Mouse (Mus musculus) thymus, adult 2 months (tissue): ENCODE data around the gene Efl1. TPM values are rescaled to one million over a fixed set of nuclear protein-coding genes. Genes with fewer than 3 reads are reported as not detected.

ENCODE experiments used
- DNase-seq: peaks from one replicate; pipeline ENCODE4 v3.0.0; 2021
- H3K27ac ChIP-seq: fragments of 200-500 bp; 2 replicates; pipeline ENCODE4 v1.5.1; 2012; ENCODE audit warnings: low read length, control low read depth; ENCODE audit not compliant: control insufficient read depth, insufficient read depth
- H3K27me3 ChIP-seq: fragments of 200-500 bp; 2 replicates; pipeline ENCODE4 v1.6.1; 2012; ENCODE audit warnings: mild to moderate bottlenecking, low read length, moderate library complexity, mixed read lengths; ENCODE audit not compliant: control insufficient read depth, insufficient read depth
- H3K36me3 ChIP-seq: fragments of 200-500 bp; 2 replicates; pipeline ENCODE4 v1.6.1; 2012; ENCODE audit warnings: mild to moderate bottlenecking, low read length, moderate library complexity; ENCODE audit not compliant: control insufficient read depth, insufficient read depth
- H3K4me1 ChIP-seq: fragments of 200-500 bp; replicated peaks from 2 replicates; pipeline ENCODE4 v1.6.1; 2012; ENCODE audit warnings: low read length; ENCODE audit not compliant: control insufficient read depth, insufficient read depth
- H3K4me3 ChIP-seq: fragments of 200-500 bp; 2 replicates; pipeline ENCODE4 v1.5.1; 2012; ENCODE audit warnings: mild to moderate bottlenecking, low read length, control low read depth, moderate library complexity; ENCODE audit not compliant: control insufficient read depth, insufficient read depth
- CTCF ChIP-seq: fragments of 200-500 bp; IDR thresholded peaks from 2 replicates; pipeline ENCODE4 v1.5.1; 2012; ENCODE audit warnings: mild to moderate bottlenecking, control low read depth, low read length, moderate library complexity, borderline replicate concordance; ENCODE audit not compliant: control insufficient read depth, poor library complexity, insufficient read depth; ENCODE audit errors: extremely low read depth
- POLR2A ChIP-seq: fragments of 200-500 bp; IDR thresholded peaks from 2 replicates; pipeline ENCODE4 v1.6.1; 2012; ENCODE audit warnings: mild to moderate bottlenecking, low read length, control low read depth, moderate library complexity; ENCODE audit not compliant: control insufficient read depth, poor library complexity, insufficient read depth; ENCODE audit errors: extremely low read depth
- WGBS: fragments of 180-500 bp; shearing (Covaris S2); methylation state at CpG from one replicate; pipeline ENCODE4 v1.1.7; 2018; 5-methylcytosine and 5-hydroxymethylcytosine counted together
- polyA plus RNA-seq: library from polyadenylated mRNA; depleted of rRNA; stranded (reverse); fragments of >200 nt; gene quantifications from 2 replicates; pipeline ENCODE4 v1.2.3, GENCODE M21; 2012

Efl1 gene
- polyA plus RNA-seq, 1 experiment = 7.9 TPM

DNA sequence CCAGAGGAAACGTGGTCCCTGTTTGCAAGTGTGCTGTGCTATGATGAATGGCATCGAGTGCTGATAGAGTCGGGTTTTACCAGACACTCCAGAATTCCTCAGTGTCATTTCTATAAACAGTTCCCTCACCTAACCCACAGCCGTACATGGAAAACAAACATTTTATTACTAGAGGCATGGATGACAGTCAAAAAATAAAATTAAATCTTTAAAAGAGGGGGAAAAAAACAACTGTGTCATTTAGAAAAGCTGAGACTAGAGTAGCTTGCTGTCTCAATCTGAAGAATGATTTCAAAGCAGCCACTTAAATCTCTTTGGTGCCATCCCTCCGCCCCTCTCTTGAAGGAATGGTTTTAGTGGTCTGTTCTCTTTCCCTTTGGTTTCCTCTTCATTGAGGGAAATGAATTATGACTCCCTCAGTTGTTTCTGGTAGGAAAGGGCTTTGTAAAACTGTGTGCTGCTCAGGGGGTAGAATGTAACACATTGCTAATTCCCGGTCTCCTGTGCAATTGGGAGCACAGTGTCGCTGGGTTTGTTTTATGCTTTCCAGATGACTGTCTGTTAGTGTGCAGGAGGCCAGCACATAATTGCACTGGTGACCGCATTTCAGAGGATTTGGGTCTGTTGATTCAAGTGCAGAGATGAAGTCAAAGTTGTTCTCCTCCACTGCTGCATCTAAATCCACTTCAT is 67.6 kb downstream of the Efl1 start:
- Histone ChIP-seq H3K4me3 (no peak overlapping the region), H3K36me3 (no peaks in the 10 kb centered on the region), H3K27me3 (no peaks in the 10 kb centered on the region), H3K27ac (no peak overlapping the region), H3K4me1 (no peaks in the 10 kb centered on the region)
- TF ChIP-seq CTCF = no peak
- no peak for TF ChIP-seq POLR2A
- 47% methylated on average over 8 of the region's 8 CpGs for WGBS
- no peak for DNase-seq

- no peak overlapping the region for H3K27ac ChIP-seq
- no peak for DNase-seq
- no peaks in the 10 kb centered on the region for H3K36me3 ChIP-seq
- no peaks in the 10 kb centered on the region for H3K4me1 ChIP-seq
- no peak overlapping the region for H3K4me3 ChIP-seq
- WGBS = 89% methylated on average over 5 of the region's 5 CpGs
- TF ChIP-seq POLR2A (no peak), CTCF (no peak)
- no peaks in the 10 kb centered on the region for H3K27me3 ChIP-seq
Measured at GRCm38 (mm10) chr7:82719285-82719684, 70.9 kb downstream of the Efl1 start.

DNA sequence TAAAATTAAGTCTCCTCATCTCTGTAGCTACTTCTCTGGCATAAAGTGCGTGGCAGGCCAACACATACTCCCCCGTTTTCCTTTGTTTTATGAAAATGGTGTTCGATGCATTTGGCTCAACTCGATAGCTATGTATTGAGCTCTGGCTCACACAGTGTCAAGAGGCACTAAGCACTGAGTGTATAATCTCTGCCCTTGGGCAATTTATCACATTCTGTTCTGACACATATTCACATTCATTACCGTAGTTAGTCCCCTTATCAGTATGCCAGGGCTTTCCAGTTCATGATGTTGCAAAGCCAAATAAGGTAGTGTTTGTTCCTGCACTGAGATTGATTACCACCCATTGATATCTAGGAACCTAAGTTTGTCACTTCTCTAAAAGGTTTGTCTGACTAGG is 71.3 kb downstream of the Efl1 start:
- 96% methylated on average over 5 of the region's 5 CpGs for WGBS
- no peaks in the 10 kb centered on the region for H3K36me3 ChIP-seq
- TF ChIP-seq CTCF = no peak
- no peak for TF ChIP-seq POLR2A
- no peak for DNase-seq
- H3K4me3 ChIP-seq = no peak overlapping the region
- no peak overlapping the region for H3K27ac ChIP-seq
- H3K4me1 ChIP-seq = no peaks in the 10 kb centered on the region
- no peaks in the 10 kb centered on the region for H3K27me3 ChIP-seq

DNA sequence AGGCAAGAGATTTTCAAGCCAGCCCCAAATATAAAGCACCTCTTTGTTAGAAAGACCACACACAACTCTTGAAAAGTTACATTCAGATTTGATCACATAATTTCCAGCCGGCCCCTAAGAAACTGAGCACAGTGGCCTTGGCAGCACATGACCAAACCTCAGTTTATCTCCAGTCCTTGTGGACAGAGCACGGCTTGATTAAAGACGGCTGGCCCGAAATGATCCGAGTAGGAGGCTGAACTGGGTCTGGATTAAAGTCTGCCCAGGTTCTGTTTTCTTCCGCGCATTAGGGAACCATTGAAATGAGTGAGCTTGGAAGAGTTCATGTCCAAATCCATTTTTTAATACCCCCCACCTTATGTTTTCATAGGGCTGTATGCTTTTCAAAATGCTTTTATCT is 72.1 kb downstream of the Efl1 start:
- no peak for DNase-seq

GRCm38 (mm10) chr7:82720906-82721305 is 72.5 kb downstream of the Efl1 start:
- no peak for DNase-seq

More for the DNA sequence above, 72.1 kb downstream of the Efl1 start:
- Histone ChIP-seq H3K4me3 (no peak overlapping the region), H3K36me3 (no peaks in the 10 kb centered on the region), H3K27me3 (no peaks in the 10 kb centered on the region), H3K27ac (no peak overlapping the region), H3K4me1 (no peaks in the 10 kb centered on the region)
- WGBS = 94% methylated on average over 7 of the region's 7 CpGs
- no peak for TF ChIP-seq POLR2A
- TF ChIP-seq CTCF = no peak

DNA sequence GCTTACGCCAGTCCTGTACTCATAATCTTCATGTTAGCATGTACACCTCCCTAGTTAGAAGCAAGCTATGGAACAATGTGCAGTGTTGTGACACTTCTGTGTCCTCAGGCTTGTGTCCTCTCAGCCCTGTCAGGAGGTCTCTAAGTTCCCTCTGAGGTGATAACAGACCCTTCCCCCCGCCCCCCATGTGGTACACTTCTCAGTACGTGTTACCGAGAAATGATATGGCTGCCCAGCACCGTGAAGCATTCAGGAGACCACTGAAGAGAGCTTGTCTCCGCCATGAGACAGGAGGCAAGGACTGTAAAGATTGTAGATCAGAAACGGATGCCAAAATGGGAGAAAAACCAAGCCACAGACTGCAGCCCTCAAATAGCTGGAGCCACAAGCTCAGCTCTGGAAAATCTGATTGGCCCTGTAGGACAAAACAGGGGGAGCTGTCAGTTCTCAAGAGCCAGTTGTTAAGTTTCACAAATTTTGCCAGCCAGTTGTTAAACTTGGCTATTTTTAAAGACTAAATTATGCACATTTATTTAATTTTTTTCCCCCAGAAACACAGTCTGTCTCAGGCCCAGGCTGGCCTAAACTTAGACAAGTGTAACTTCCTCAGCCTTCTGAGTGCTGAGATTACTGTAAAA is 74.2 kb downstream of the Efl1 start:
- Histone ChIP-seq H3K36me3 (no peaks in the 10 kb centered on the region), H3K27me3 (no peaks in the 10 kb centered on the region), H3K4me3 (no peak overlapping the region), H3K4me1 (no peaks in the 10 kb centered on the region), H3K27ac (no peak overlapping the region)
- DNase-seq = no peak
- TF ChIP-seq POLR2A (no peak), CTCF (no peak)
- WGBS = 94% methylated on average over 7 of the region's 7 CpGs

More at GRCm38 (mm10) chr7:82720906-82721305, 72.5 kb downstream of the Efl1 start:
- Histone ChIP-seq H3K27ac (no peak overlapping the region), H3K4me1 (no peaks in the 10 kb centered on the region), H3K4me3 (no peak overlapping the region), H3K27me3 (no peaks in the 10 kb centered on the region), H3K36me3 (no peaks in the 10 kb centered on the region)
- WGBS = 15% methylated on average over 7 of the region's 7 CpGs
- no peak for TF ChIP-seq CTCF
- no peak for TF ChIP-seq POLR2A

GRCm38 (mm10) chr7:82723151-82723871 is 74.9 kb downstream of the Efl1 start:
- Histone ChIP-seq H3K27ac (no peak overlapping the region), H3K4me1 (no peaks in the 10 kb centered on the region), H3K36me3 (no peaks in the 10 kb centered on the region), H3K4me3 (no peak overlapping the region), H3K27me3 (no peaks in the 10 kb centered on the region)
- DNase-seq = no peak
- WGBS = 93% methylated on average over 7 of the region's 7 CpGs
- TF ChIP-seq POLR2A (no peak), CTCF (no peak)
